In genomic region chr4:111673904-111674303, GRCm38 (mm10) we compare ENCODE assay signal across 27 mouse cellular contexts. TPM values are rescaled to one million over a fixed set of nuclear protein-coding genes. Genes with fewer than 3 reads are reported as not detected.
DNase-seq lines count a peak whose midpoint lies in the region; ATAC-seq lines count a peak whose summit lies in the region.
"Had no signal": no experiment of that assay in that cellular context is flagged by ENCODE, and none has a peak within 500 bp of the region (broad histone marks: within the 10 kb centered on the region; RNA-seq: fewer than 3 reads in every experiment).

No protein-coding gene starts in this region.

- no peak for ATAC-seq in cerebellum, adult (ENCODE audit: insufficient number of reproducible peaks, low FRiP score, low TSS enrichment)
- peak; percentile 38; the same call in 1 of the 2 replicates for ATAC-seq in midbrain, embryonic 11.5 days (ENCODE audit: low FRiP score)
- no peak for ATAC-seq in midbrain, embryonic 14.5 days (ENCODE audit: low FRiP score, low TSS enrichment)
- ATAC-seq: forebrain, embryonic 16.5 days; intestine, postnatal 0 days had no signal

- no peak overlapping the region for H3K27ac ChIP-seq in midbrain, embryonic 11.5 days (ENCODE audit: low read depth, low read length)
- H3K27ac ChIP-seq in midbrain, embryonic 14.5 days (replicated peaks; ENCODE audit: low read depth, low read length), result no peak overlapping the region
- H3K27ac ChIP-seq: embryonic facial prominence, embryonic 12.5 days; gastrocnemius, adult 2 months; hindbrain, embryonic 13.5 days; layer of hippocampus, adult 2 months; left cerebral cortex, adult 2 months; limb, embryonic 12.5 days; liver, embryonic 15.5 days; lung, embryonic 15.5 days; midbrain, embryonic 12.5 days; stomach, embryonic 15.5 days had no signal

- H3K4me2 ChIP-seq in midbrain, embryonic 11.5 days, result no peak overlapping the region
- H3K4me2 ChIP-seq in midbrain, embryonic 14.5 days (ENCODE audit: low read length), result no peak overlapping the region
- H3K4me2 ChIP-seq: embryonic facial prominence, embryonic 12.5 days; heart, embryonic 11.5 days; hindbrain, embryonic 13.5 days; limb, embryonic 12.5 days; liver, embryonic 15.5 days; lung, embryonic 15.5 days; midbrain, embryonic 12.5 days; stomach, embryonic 15.5 days had no signal

- H3K36me3 ChIP-seq in midbrain, embryonic 11.5 days (ENCODE audit: control insufficient read depth, insufficient read depth, low read length), result no peaks in the 10 kb centered on the region
- no peaks in the 10 kb centered on the region for H3K36me3 ChIP-seq in midbrain, embryonic 14.5 days (ENCODE audit: control insufficient read depth, insufficient read depth, low read length)
- H3K36me3 ChIP-seq: embryonic facial prominence, embryonic 12.5 days; hindbrain, embryonic 13.5 days; limb, embryonic 12.5 days; liver, embryonic 15.5 days; lung, embryonic 15.5 days; midbrain, embryonic 12.5 days; stomach, embryonic 15.5 days had no signal

- peak; percentile 20 to 48 for DNase-seq in cerebellum, postnatal 10 days
- DNase-seq in kidney, postnatal 10 days, result peak; percentile 8
- no peak for DNase-seq in kidney, adult 8-10 months
- no peak for DNase-seq in midbrain, embryonic 11.5 days (ENCODE audit: low spot score, missing footprints)
- DNase-seq in midbrain, embryonic 14.5 days, result no peak
- DNase-seq: B cell, adult 2 months; cerebellum, adult 11 months; cerebellum, adult 9-10 months; embryo, embryonic 11 days; gastrocnemius, adult 2 months; gastrocnemius, postnatal 36 days; heart, adult 18-20 months; heart, postnatal 36 days; right cerebral cortex, postnatal 25 days had no signal

- H3K4me1 ChIP-seq in midbrain, embryonic 11.5 days (ENCODE audit: control insufficient read depth, insufficient read depth, low read length), result no peaks in the 10 kb centered on the region; the same call in 1 of the 2 replicates
- H3K4me1 ChIP-seq in midbrain, embryonic 14.5 days (ENCODE audit: control insufficient read depth, insufficient read depth, low read length), result peaks cover 15% of the 10 kb centered on the region
- H3K4me1 ChIP-seq: liver, embryonic 15.5 days had no signal

- no peaks in the 10 kb centered on the region for H3K9me3 ChIP-seq in midbrain, embryonic 11.5 days (ENCODE audit: control insufficient read depth, low read length)
- H3K9me3 ChIP-seq in midbrain, embryonic 14.5 days (ENCODE audit: control insufficient read depth, low read length), result no peaks in the 10 kb centered on the region
- H3K9me3 ChIP-seq: embryonic facial prominence, embryonic 12.5 days; hindbrain, embryonic 13.5 days; limb, embryonic 12.5 days; liver, embryonic 15.5 days; lung, embryonic 15.5 days; midbrain, embryonic 12.5 days; stomach, embryonic 15.5 days had no signal

- H3K9ac ChIP-seq in midbrain, embryonic 11.5 days (ENCODE audit: low read length), result no peak overlapping the region
- H3K9ac ChIP-seq in midbrain, embryonic 14.5 days (replicated peaks; ENCODE audit: low read length), result no peak overlapping the region
- H3K9ac ChIP-seq: embryonic facial prominence, embryonic 12.5 days; hindbrain, embryonic 13.5 days; limb, embryonic 12.5 days; liver, embryonic 15.5 days; lung, embryonic 15.5 days; midbrain, embryonic 12.5 days; stomach, embryonic 15.5 days had no signal

- H3K4me3 ChIP-seq in midbrain, embryonic 11.5 days (ENCODE audit: low read depth, low read length), result no peak overlapping the region
- H3K4me3 ChIP-seq in midbrain, embryonic 14.5 days (replicated peaks; ENCODE audit: low read depth, low read length), result no peak overlapping the region
- H3K4me3 ChIP-seq: embryonic facial prominence, embryonic 12.5 days; gastrocnemius, adult 2 months; hindbrain, embryonic 13.5 days; layer of hippocampus, adult 2 months; left cerebral cortex, adult 2 months; limb, embryonic 12.5 days; liver, embryonic 15.5 days; lung, embryonic 15.5 days; midbrain, embryonic 12.5 days; stomach, embryonic 15.5 days had no signal

- H3K27me3 ChIP-seq in midbrain, embryonic 11.5 days (ENCODE audit: control insufficient read depth, insufficient read depth, low read length), result no peaks in the 10 kb centered on the region
- H3K27me3 ChIP-seq in midbrain, embryonic 14.5 days (ENCODE audit: control insufficient read depth, insufficient read depth, low read length), result no peaks in the 10 kb centered on the region
- H3K27me3 ChIP-seq: embryonic facial prominence, embryonic 12.5 days; hindbrain, embryonic 13.5 days; limb, embryonic 12.5 days; liver, embryonic 15.5 days; lung, embryonic 15.5 days; midbrain, embryonic 12.5 days; stomach, embryonic 15.5 days had no signal

RNA-seq across cellular contexts. Expression of gene Spata6, which starts 45.9 kb away (rescaled TPM):
- 27.6 and 34.3 TPM in 2 replicates for polyA plus RNA-seq in midbrain, embryonic 11.5 days (2014; fragmentation: Nextera tagmentation; extraction: Ambion mirVana)
- polyA plus RNA-seq in midbrain, embryonic 14.5 days (2014; fragmentation: Nextera tagmentation; extraction: Ambion mirVana), result 12.5 and 17.3 TPM in 2 replicates

Comparison
In these comparisons a context has a peak if more than half of its experiments do, and no peak if none do; other contexts are left out.
1. DNase-seq: peak in cerebellum, postnatal 10 days (2 of 2) and kidney, postnatal 10 days (single experiment); none in kidney, adult 8-10 months (0 of 2), midbrain, embryonic 11.5 days (single experiment) and midbrain, embryonic 14.5 days (single experiment).